ENCODE assay signal across 11 mouse cellular contexts in genomic region chr15:77068439-77068861, GRCm38 (mm10). TPM values are rescaled to one million over a fixed set of nuclear protein-coding genes. Genes with fewer than 3 reads are reported as not detected.
DNase-seq lines count a peak whose midpoint lies in the region; ATAC-seq and TF ChIP-seq lines count a peak whose summit lies in the region.
"Had no signal": no experiment of that assay in that cellular context is flagged by ENCODE, and none has a peak within 500 bp of the region (broad histone marks: within the 10 kb centered on the region; RNA-seq: fewer than 3 reads in every experiment).

No protein-coding gene starts in this region.

- H3K36me3 ChIP-seq in forebrain, postnatal 0 days (ENCODE audit: insufficient read depth) = no peaks in the 10 kb centered on the region
- H3K36me3 ChIP-seq in forebrain, embryonic 15.5 days = no peaks in the 10 kb centered on the region
- H3K36me3 ChIP-seq in liver, postnatal 0 days (replicated peaks; ENCODE audit: insufficient read depth, low read length) = no peaks in the 10 kb centered on the region
- no peaks in the 10 kb centered on the region for H3K36me3 ChIP-seq in liver, embryonic 12.5 days
- H3K36me3 ChIP-seq in embryonic facial prominence, embryonic 10.5 days (replicated peaks) = no peaks in the 10 kb centered on the region
- H3K36me3 ChIP-seq: liver, embryonic 15.5 days had no signal

- H3K4me3 ChIP-seq in forebrain, postnatal 0 days (ENCODE audit: low read depth, low read length) = no peak overlapping the region
- no peak overlapping the region for H3K4me3 ChIP-seq in forebrain, embryonic 15.5 days
- no peak overlapping the region for H3K4me3 ChIP-seq in liver, postnatal 0 days (ENCODE audit: low read depth, low read length)
- H3K4me3 ChIP-seq in liver, embryonic 12.5 days = no peak overlapping the region
- no peak overlapping the region for H3K4me3 ChIP-seq in embryonic facial prominence, embryonic 10.5 days
- H3K4me3 ChIP-seq: liver, embryonic 15.5 days had no signal

- no peak for ATAC-seq in forebrain, postnatal 0 days
- no peak for ATAC-seq in forebrain, embryonic 15.5 days (replicated peaks)
- no peak for ATAC-seq in liver, postnatal 0 days
- ATAC-seq in liver, embryonic 12.5 days = no peak

- WGBS in forebrain, postnatal 0 days = 50% methylated on average over 3 of the region's 3 CpGs
- WGBS in forebrain, embryonic 15.5 days = 59% methylated on average over 3 of the region's 3 CpGs
- WGBS in liver, postnatal 0 days (ENCODE audit: insufficient replicate concordance) = 51% methylated on average over 3 of the region's 3 CpGs
- WGBS in liver, embryonic 12.5 days (ENCODE audit: insufficient replicate concordance) = 60% methylated on average over 3 of the region's 3 CpGs
- WGBS in embryonic facial prominence, embryonic 10.5 days = 58% methylated on average over 3 of the region's 3 CpGs

- H3K9ac ChIP-seq in forebrain, postnatal 0 days = no peak overlapping the region
- H3K9ac ChIP-seq in forebrain, embryonic 15.5 days (replicated peaks) = no peak overlapping the region
- no peak overlapping the region for H3K9ac ChIP-seq in liver, postnatal 0 days (replicated peaks)
- no peak overlapping the region for H3K9ac ChIP-seq in liver, embryonic 12.5 days
- H3K9ac ChIP-seq: liver, embryonic 15.5 days had no signal

- H3K27ac ChIP-seq in forebrain, postnatal 0 days (ENCODE audit: low read depth, low read length) = 0 out of 2 replicates have a peak overlapping the region, but pooled peaks have one; percentile 1
- no peak overlapping the region for H3K27ac ChIP-seq in forebrain, embryonic 15.5 days (replicated peaks)
- H3K27ac ChIP-seq in liver, postnatal 0 days (ENCODE audit: low read depth) = no peak overlapping the region
- no peak overlapping the region for H3K27ac ChIP-seq in liver, embryonic 12.5 days
- 0 out of 2 replicates have a peak overlapping the region, but pooled peaks have one; percentile 48 for H3K27ac ChIP-seq in embryonic facial prominence, embryonic 10.5 days (replicated peaks)
- H3K27ac ChIP-seq: liver, embryonic 15.5 days had no signal

- no peaks in the 10 kb centered on the region for H3K27me3 ChIP-seq in forebrain, postnatal 0 days (ENCODE audit: insufficient read depth, low read length)
- no peaks in the 10 kb centered on the region for H3K27me3 ChIP-seq in forebrain, embryonic 15.5 days
- no peaks in the 10 kb centered on the region for H3K27me3 ChIP-seq in liver, postnatal 0 days (ENCODE audit: insufficient read depth, low read length)
- peaks cover 17% of the 10 kb centered on the region for H3K27me3 ChIP-seq in liver, embryonic 12.5 days (replicated peaks)
- no peaks in the 10 kb centered on the region for H3K27me3 ChIP-seq in embryonic facial prominence, embryonic 10.5 days (replicated peaks; ENCODE audit: low read depth, poor library complexity, severe bottlenecking)
- H3K27me3 ChIP-seq: liver, embryonic 15.5 days had no signal

- no peak for TF ChIP-seq EP300 in liver, postnatal 0 days (IDR thresholded peaks at IDR 0.05; ENCODE audit: low read depth)

- H3K4me2 ChIP-seq in forebrain, postnatal 0 days (ENCODE audit: low read depth) = no peak overlapping the region
- H3K4me2 ChIP-seq in forebrain, embryonic 15.5 days (replicated peaks) = no peak overlapping the region
- H3K4me2 ChIP-seq in liver, postnatal 0 days (ENCODE audit: low read depth, low read length) = no peak overlapping the region
- no peak overlapping the region for H3K4me2 ChIP-seq in liver, embryonic 12.5 days
- H3K4me2 ChIP-seq: liver, embryonic 15.5 days had no signal

- no peak for TF ChIP-seq CTCF in forebrain, postnatal 0 days (IDR thresholded peaks at IDR 0.05; ENCODE audit: low read depth)
- TF ChIP-seq CTCF in liver, postnatal 0 days (IDR thresholded peaks at IDR 0.05; ENCODE audit: low read depth) = peak; percentile 27; the same call in 1 of the 2 replicates

- no peak for DNase-seq in forebrain, postnatal 0 days
- no peak for DNase-seq in liver, postnatal 0 days
- DNase-seq in embryonic facial prominence, embryonic 10.5 days (ENCODE audit: low spot score) = no peak
- peak; percentile 56 for DNase-seq in lung, postnatal 10 days
- DNase-seq in kidney, postnatal 25 days = no peak
- no peak for DNase-seq in right cerebral cortex, postnatal 10 days (ENCODE audit: low spot score in 2 of 2)

- H3K4me1 ChIP-seq in forebrain, postnatal 0 days (ENCODE audit: insufficient read depth) = 0 out of 2 replicates have a peak, but pooled peaks cover 11% of the 10 kb centered on the region
- 0 out of 2 replicates have a peak, but pooled peaks cover 13% of the 10 kb centered on the region for H3K4me1 ChIP-seq in forebrain, embryonic 15.5 days
- peaks cover 13% of the 10 kb centered on the region for H3K4me1 ChIP-seq in liver, postnatal 0 days (ENCODE audit: insufficient read depth)
- H3K4me1 ChIP-seq in liver, embryonic 12.5 days = no peaks in the 10 kb centered on the region
- peaks cover 24% of the 10 kb centered on the region for H3K4me1 ChIP-seq in embryonic facial prominence, embryonic 10.5 days

- no peaks in the 10 kb centered on the region for H3K9me3 ChIP-seq in forebrain, postnatal 0 days (ENCODE audit: low read length)
- H3K9me3 ChIP-seq in forebrain, embryonic 15.5 days = no peaks in the 10 kb centered on the region
- no peaks in the 10 kb centered on the region for H3K9me3 ChIP-seq in liver, postnatal 0 days (ENCODE audit: low read length)
- no peaks in the 10 kb centered on the region for H3K9me3 ChIP-seq in liver, embryonic 12.5 days (replicated peaks)
- no peaks in the 10 kb centered on the region for H3K9me3 ChIP-seq in embryonic facial prominence, embryonic 10.5 days
- H3K9me3 ChIP-seq: liver, embryonic 15.5 days had no signal

RNA-seq across cellular contexts. Expression of gene Mb, which starts 18.0 kb away (rescaled TPM):
- 0.62 and 3.6 TPM in 2 replicates for total RNA-seq in forebrain, postnatal 0 days (2014; rRNA removed)
- 0.21 and 0.33 TPM in 2 replicates for polyA plus RNA-seq in forebrain, postnatal 0 days (2015; fragmentation: Nextera tagmentation; extraction: Ambion mirVana)
- polyA plus RNA-seq in forebrain, embryonic 15.5 days (2015; fragmentation: Nextera tagmentation; extraction: Ambion mirVana) = 0.31 TPM in 1 of 2 replicates, not detected in the other
- 0.15 and 6.6 TPM in 2 replicates for polyA plus RNA-seq in liver, postnatal 0 days (2015; fragmentation: Nextera tagmentation; extraction: Ambion mirVana)
- polyA plus RNA-seq in liver, embryonic 12.5 days (2016; fragmentation: Nextera tagmentation; extraction: Ambion mirVana) = 0.17 TPM in 1 of 2 replicates, not detected in the other
- 0.72 and 0.86 TPM in 2 replicates for polyA plus RNA-seq in embryonic facial prominence, embryonic 10.5 days (2016; fragmentation: Nextera tagmentation; extraction: Ambion mirVana)
- total RNA-seq: CH12.LX; hematopoietic stem cell, adult 5-6 weeks had no signal

RNA-seq across cellular contexts. Expression of gene Apol6, which starts 23.9 kb away (rescaled TPM):
- total RNA-seq in forebrain, postnatal 0 days (2014; rRNA removed) = 0.19 TPM in 1 of 2 replicates, not detected in the other
- not detected in 2 replicates for polyA plus RNA-seq in forebrain, postnatal 0 days (2015; fragmentation: Nextera tagmentation; extraction: Ambion mirVana)
- polyA plus RNA-seq in forebrain, embryonic 15.5 days (2015; fragmentation: Nextera tagmentation; extraction: Ambion mirVana) = not detected in 2 replicates
- not detected in 2 replicates for polyA plus RNA-seq in liver, postnatal 0 days (2015; fragmentation: Nextera tagmentation; extraction: Ambion mirVana)
- polyA plus RNA-seq in liver, embryonic 12.5 days (2016; fragmentation: Nextera tagmentation; extraction: Ambion mirVana) = 0.14 and 0.25 TPM in 2 replicates
- polyA plus RNA-seq in embryonic facial prominence, embryonic 10.5 days (2016; fragmentation: Nextera tagmentation; extraction: Ambion mirVana) = 0.07 and 0.16 TPM in 2 replicates
- total RNA-seq: CH12.LX; hematopoietic stem cell, adult 5-6 weeks had no signal

Comparison
In these comparisons a context has a peak if more than half of its experiments do, and no peak if none do; other contexts are left out.
1. H3K27ac ChIP-seq: peak in forebrain, postnatal 0 days (single experiment) and embryonic facial prominence, embryonic 10.5 days (single experiment); none in forebrain, embryonic 15.5 days (single experiment), liver, postnatal 0 days (single experiment) and liver, embryonic 12.5 days (single experiment).